Mouse (Mus musculus): Measurements from ENCODE around the gene Pde10a.

DNA sequence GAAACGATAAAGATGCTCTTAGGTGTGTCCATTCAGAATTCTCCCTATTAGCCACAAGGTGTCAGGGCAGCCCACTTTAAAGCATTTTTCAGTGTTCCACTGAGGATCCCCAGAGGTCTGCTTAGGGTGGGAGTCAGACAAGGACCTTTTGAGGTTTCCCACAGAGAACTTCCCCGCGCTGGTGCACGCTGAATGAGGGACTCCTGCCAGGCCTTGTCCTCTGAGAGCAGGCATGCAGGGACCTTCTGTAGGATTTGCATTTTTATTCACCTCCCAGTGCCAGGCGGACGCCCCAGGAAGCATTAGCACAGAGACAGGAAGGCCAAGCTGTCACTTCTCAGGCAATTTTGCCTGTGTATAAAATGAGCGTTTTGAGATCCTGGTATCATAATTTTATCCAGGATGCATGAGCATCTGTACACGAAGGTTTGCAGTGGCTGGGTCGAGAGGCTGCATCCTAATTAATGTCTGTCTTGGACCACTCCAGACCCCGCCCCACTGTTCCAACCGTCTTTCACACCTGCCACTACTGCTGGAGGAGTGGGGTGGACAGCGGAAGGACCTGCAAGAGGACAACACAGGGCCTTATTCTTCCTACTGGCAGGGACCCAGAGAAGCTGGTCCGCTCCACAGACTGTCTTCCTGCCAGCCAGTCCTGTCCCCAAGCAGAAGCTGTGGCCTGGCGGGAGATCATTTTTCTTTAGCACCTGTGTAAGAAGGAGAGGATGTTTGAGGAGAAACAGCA, 498.2 kb downstream of the Pde10a start:
- TF ChIP-seq CTCF (IDR thresholded peaks at IDR 0.05; ENCODE audit: extremely low read depth, insufficient read depth, insufficient read length, insufficient replicate concordance) = no peak
- TF ChIP-seq POLR2A (IDR thresholded peaks at IDR 0.05; ENCODE audit: low read depth, low read length) = no peak
